Comparison of ENCODE assay signal across 9 mouse cellular contexts in the genomic region with DNA sequence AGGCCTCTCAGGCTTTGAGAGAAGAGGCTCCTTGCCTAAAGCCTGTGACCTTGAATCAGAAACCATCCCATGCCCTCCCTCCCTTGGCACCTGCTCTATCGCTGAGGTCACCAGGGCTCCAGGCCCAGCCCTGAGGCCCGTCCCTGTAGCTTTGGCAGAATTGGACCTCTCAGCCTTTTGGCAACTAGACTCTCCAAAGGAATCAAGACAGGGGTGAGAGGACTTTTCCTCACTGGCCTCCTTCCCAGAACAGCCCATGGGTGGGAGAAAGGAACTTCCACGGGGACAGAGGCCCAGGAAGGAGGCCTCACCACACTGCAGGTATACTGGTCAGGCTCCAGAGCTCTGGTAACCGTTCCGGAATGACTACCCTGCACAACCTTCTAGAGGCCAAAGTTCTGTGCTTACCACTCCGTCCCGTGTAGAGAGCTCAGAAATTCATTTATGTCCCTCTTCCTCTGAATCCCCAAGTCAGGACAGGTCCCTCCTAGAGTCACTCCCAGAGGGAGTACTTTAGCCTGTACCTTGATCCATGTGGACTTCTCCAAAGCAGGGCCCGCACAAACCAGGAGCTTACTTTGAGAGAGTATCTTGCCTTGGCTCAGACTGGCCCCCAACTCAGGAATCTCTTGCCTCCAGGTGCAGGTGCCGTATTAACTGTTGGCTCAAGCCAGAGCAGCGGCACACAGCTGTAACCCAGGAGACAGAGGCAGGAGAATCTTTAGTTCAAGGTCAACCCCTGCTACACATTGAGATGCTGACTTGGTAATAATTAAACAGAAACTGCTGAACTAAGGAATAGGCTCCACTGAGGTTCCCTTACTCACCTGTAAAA. TPM values are rescaled to one million over a fixed set of nuclear protein-coding genes. Genes with fewer than 3 reads are reported as not detected.
DNase-seq lines count a peak whose midpoint lies in the region; ATAC-seq and TF ChIP-seq lines count a peak whose summit lies in the region.
"Had no signal": no experiment of that assay in that cellular context is flagged by ENCODE, and none has a peak within 500 bp of the region (broad histone marks: within the 10 kb centered on the region; RNA-seq: fewer than 3 reads in every experiment).

No protein-coding gene starts in this region.

- no peak for TF ChIP-seq CTCF in E14TG2a.4 (conservative IDR thresholded peaks at IDR 0.05; ENCODE audit: low read length)
- TF ChIP-seq CTCF in liver, postnatal 0 days (IDR thresholded peaks at IDR 0.05; ENCODE audit: low read depth), result no peak

- H3K4me2 ChIP-seq in hindbrain, embryonic 16.5 days (ENCODE audit: low read length), result peak overlapping the region; percentile 68; the same call in 1 of the 2 replicates
- 0 out of 2 replicates have a peak overlapping the region, but pooled peaks have one; percentile 75 for H3K4me2 ChIP-seq in liver, postnatal 0 days (ENCODE audit: low read depth, low read length)

- ATAC-seq in hindbrain, embryonic 16.5 days, result no peak
- no peak for ATAC-seq in liver, postnatal 0 days
- no peak for ATAC-seq in CD4-positive, CD25-positive, alpha-beta regulatory T cell, adult 4 months

- 76% methylated on average over 10 of the region's 10 CpGs for WGBS in hindbrain, embryonic 16.5 days
- 74% methylated on average over 10 of the region's 10 CpGs for whole genome bisulfite sequencing in liver, postnatal 0 days (ENCODE audit: insufficient replicate concordance)

- no peaks in the 10 kb centered on the region for H3K9me3 ChIP-seq in E14TG2a.4 (ENCODE audit: low read length)
- no peaks in the 10 kb centered on the region for H3K9me3 ChIP-seq in hindbrain, embryonic 16.5 days (ENCODE audit: control insufficient read depth, low read length)
- no peaks in the 10 kb centered on the region for H3K9me3 ChIP-seq in liver, postnatal 0 days (ENCODE audit: low read length)

- H3K27me3 ChIP-seq in E14TG2a.4 (ENCODE audit: insufficient read depth, low read length), result peaks cover 27% of the 10 kb centered on the region
- H3K27me3 ChIP-seq in hindbrain, embryonic 16.5 days (replicated peaks; ENCODE audit: control insufficient read depth, insufficient read depth, low read length), result peaks cover 4% of the 10 kb centered on the region; the same call in 1 of the 2 replicates
- peaks cover 61% of the 10 kb centered on the region for H3K27me3 ChIP-seq in liver, postnatal 0 days (ENCODE audit: insufficient read depth, low read length)

- H3K9ac ChIP-seq in hindbrain, embryonic 16.5 days (ENCODE audit: low read depth, low read length), result no peak overlapping the region
- no peak overlapping the region for H3K9ac ChIP-seq in liver, postnatal 0 days (replicated peaks)

- H3K36me3 ChIP-seq in E14TG2a.4 (ENCODE audit: insufficient read depth, low read length), result peaks cover 22% of the 10 kb centered on the region
- H3K36me3 ChIP-seq in hindbrain, embryonic 16.5 days (ENCODE audit: control insufficient read depth, insufficient read depth, low read length), result no peaks in the 10 kb centered on the region
- no peaks in the 10 kb centered on the region for H3K36me3 ChIP-seq in liver, postnatal 0 days (replicated peaks; ENCODE audit: insufficient read depth, low read length)

- no peak for TF ChIP-seq EP300 in liver, postnatal 0 days (IDR thresholded peaks at IDR 0.05; ENCODE audit: low read depth)

- H3K27ac ChIP-seq in hindbrain, embryonic 16.5 days (ENCODE audit: low read depth, low read length), result no peak overlapping the region
- no peak overlapping the region for H3K27ac ChIP-seq in liver, postnatal 0 days (ENCODE audit: low read depth)

- H3K4me1 ChIP-seq in E14TG2a.4 (replicated peaks; ENCODE audit: low read depth, low read length), result peaks cover 97% of the 10 kb centered on the region
- H3K4me1 ChIP-seq in hindbrain, embryonic 16.5 days (ENCODE audit: control insufficient read depth, insufficient read depth, low read depth, low read length), result peaks cover 11% of the 10 kb centered on the region
- peaks cover 17% of the 10 kb centered on the region for H3K4me1 ChIP-seq in liver, postnatal 0 days (ENCODE audit: insufficient read depth)

- DNase-seq in adrenal gland, adult 8-10 months, result peak; percentile 48
- peak; percentile 57 to 63 for DNase-seq in gastrocnemius, adult 8-10 months (ENCODE audit: low spot score in 2 of 2)
- no peak for DNase-seq in liver, postnatal 0 days
- DNase-seq in right cerebral cortex, adult 18-20 months, result no peak
- DNase-seq in thymus, postnatal 10 days (ENCODE audit: low spot score in 2 of 2), result no peak

- H3K4me3 ChIP-seq in E14TG2a.4 (replicated peaks; ENCODE audit: low read length), result peak overlapping the region; percentile 86
- no peak overlapping the region for H3K4me3 ChIP-seq in hindbrain, embryonic 16.5 days (ENCODE audit: low read length)
- no peak overlapping the region for H3K4me3 ChIP-seq in liver, postnatal 0 days (ENCODE audit: low read depth, low read length)

RNA-seq across cellular contexts. Expression of gene Fabp3, which starts 1.4 kb away (rescaled TPM):
- 10 to 100 TPM in 3 of 4 experiments, 1 to 10 TPM in 1; 10.0 to 66.6 (median 44.7) TPM for total RNA-seq in adrenal gland, adult 8-10 months (2022)
- total RNA-seq in gastrocnemius, adult 8-10 months (2022), result 1,000 to 10,000 TPM in 1 of 4 experiments, 100 to 1,000 TPM in 3; 564 to 1,027 (median 619) TPM
- 291 and 339 TPM in 2 replicates for polyA plus RNA-seq in hindbrain, embryonic 16.5 days (2015; fragmentation: Nextera tagmentation; extraction: Ambion mirVana)
- 1.3 and 26.0 TPM in 2 replicates for polyA plus RNA-seq in liver, postnatal 0 days (2015; fragmentation: Nextera tagmentation; extraction: Ambion mirVana)
- not detected for polyA plus RNA-seq in CD4-positive, CD25-positive, alpha-beta regulatory T cell, adult 4 months (2017; shearing (Covaris generic))

RNA-seq across cellular contexts. Expression of gene Gm10570, which starts 1.5 kb away (rescaled TPM):
- under 1 TPM in 1 of 4 experiments, not detected in 3; 0.86 TPM for total RNA-seq in adrenal gland, adult 8-10 months (2022)
- under 1 TPM in 1 of 4 experiments, not detected in 3; 0.92 TPM for total RNA-seq in gastrocnemius, adult 8-10 months (2022)
- polyA plus RNA-seq in hindbrain, embryonic 16.5 days (2015; fragmentation: Nextera tagmentation; extraction: Ambion mirVana), result 1.2 and 1.8 TPM in 2 replicates
- polyA plus RNA-seq in liver, postnatal 0 days (2015; fragmentation: Nextera tagmentation; extraction: Ambion mirVana), result not detected in 2 replicates
- polyA plus RNA-seq in CD4-positive, CD25-positive, alpha-beta regulatory T cell, adult 4 months (2017; shearing (Covaris generic)), result not detected
- polyA plus RNA-seq: liver, embryonic 16.5 days had no signal

RNA-seq across cellular contexts. Expression of gene Serinc2, which starts 28.0 kb away (rescaled TPM):
- 1 to 10 TPM; 1.2 to 3.2 (median 1.4) TPM for total RNA-seq in adrenal gland, adult 8-10 months (2022)
- 100 to 1,000 TPM in 1 of 4 experiments, 10 to 100 TPM in 3; 73.1 to 119 (median 84.5) TPM for total RNA-seq in gastrocnemius, adult 8-10 months (2022)
- polyA plus RNA-seq in hindbrain, embryonic 16.5 days (2015; fragmentation: Nextera tagmentation; extraction: Ambion mirVana), result 31.9 and 38.7 TPM in 2 replicates
- polyA plus RNA-seq in liver, postnatal 0 days (2015; fragmentation: Nextera tagmentation; extraction: Ambion mirVana), result 3.4 and 4.4 TPM in 2 replicates
- polyA plus RNA-seq in CD4-positive, CD25-positive, alpha-beta regulatory T cell, adult 4 months (2017; shearing (Covaris generic)), result 1 to 10 TPM in 1 of 2 experiments, under 1 TPM in 1; 0.34 to 1.2 TPM

RNA-seq across cellular contexts. Expression of gene Zcchc17, which starts 52.7 kb away (rescaled TPM):
- total RNA-seq in adrenal gland, adult 8-10 months (2022), result 10 to 100 TPM; 40.8 to 55.8 (median 48.3) TPM
- 10 to 100 TPM; 33.9 to 46.4 (median 43.9) TPM for total RNA-seq in gastrocnemius, adult 8-10 months (2022)
- 81.0 and 85.4 TPM in 2 replicates for polyA plus RNA-seq in hindbrain, embryonic 16.5 days (2015; fragmentation: Nextera tagmentation; extraction: Ambion mirVana)
- polyA plus RNA-seq in liver, postnatal 0 days (2015; fragmentation: Nextera tagmentation; extraction: Ambion mirVana), result 26.3 and 27.5 TPM in 2 replicates
- 10 to 100 TPM; 63.4 to 82.4 TPM for polyA plus RNA-seq in CD4-positive, CD25-positive, alpha-beta regulatory T cell, adult 4 months (2017; shearing (Covaris generic))

RNA-seq across cellular contexts. Expression of gene Snrnp40, which starts 52.9 kb away (rescaled TPM):
- 10 to 100 TPM; 35.7 to 41.7 (median 37.4) TPM for total RNA-seq in adrenal gland, adult 8-10 months (2022)
- total RNA-seq in gastrocnemius, adult 8-10 months (2022), result 10 to 100 TPM; 10.9 to 14.5 (median 12.6) TPM
- 81.1 and 90.0 TPM in 2 replicates for polyA plus RNA-seq in hindbrain, embryonic 16.5 days (2015; fragmentation: Nextera tagmentation; extraction: Ambion mirVana)
- polyA plus RNA-seq in liver, postnatal 0 days (2015; fragmentation: Nextera tagmentation; extraction: Ambion mirVana), result 37.7 and 39.9 TPM in 2 replicates
- polyA plus RNA-seq in CD4-positive, CD25-positive, alpha-beta regulatory T cell, adult 4 months (2017; shearing (Covaris generic)), result 10 to 100 TPM; 62.7 to 63.8 TPM

Comparison
In these comparisons a context has a peak if more than half of its experiments do, and no peak if none do; other contexts are left out.
1. DNase-seq: peak in adrenal gland, adult 8-10 months (single experiment) and gastrocnemius, adult 8-10 months (2 of 2); none in liver, postnatal 0 days (single experiment), right cerebral cortex, adult 18-20 months (single experiment) and thymus, postnatal 10 days (0 of 2).
2. RNA of gene Fabp3, which starts 1.4 kb away (polyA plus RNA-seq): 291 to 339 TPM in hindbrain, embryonic 16.5 days; 1.3 to 26.0 TPM in liver, postnatal 0 days and not detected in CD4-positive, CD25-positive, alpha-beta regulatory T cell, adult 4 months; every median in the first group is over 10 times any median in the second.